Mouse (Mus musculus) fibroblast of lung, adult 2 months (primary cell): ENCODE measurements around the gene Cd3eap.

Source experiments
- DNase-seq: peaks from one replicate; pipeline ENCODE4 v3.0.0-alpha.2; 2011; ENCODE audit warnings: low read depth

Gene Cd3eap

GRCm38 (mm10) chr7:19331910-19332309 is 27.4 kb downstream of the Cd3eap start:
- DNase-seq: no peak

GRCm38 (mm10) chr7:19328425-19328824 is 30.9 kb downstream of the Cd3eap start:
- no peak for DNase-seq

- DNase-seq: no peak
Observed at GRCm38 (mm10) chr7:19327782-19328181, 31.5 kb downstream of the Cd3eap start.

GRCm38 (mm10) chr7:19327128-19327527 is 32.2 kb downstream of the Cd3eap start:
- no peak for DNase-seq

GRCm38 (mm10) chr7:19326359-19326758 is 32.9 kb downstream of the Cd3eap start:
- DNase-seq: no peak

- DNase-seq: no peak
Observed at GRCm38 (mm10) chr7:19325262-19326199, 33.8 kb downstream of the Cd3eap start.

- DNase-seq: no peak
Observed at GRCm38 (mm10) chr7:19324221-19324620, 35.1 kb downstream of the Cd3eap start.

GRCm38 (mm10) chr7:19322489-19322888 is 36.8 kb downstream of the Cd3eap start:
- DNase-seq: no peak

- no peak for DNase-seq
Observed at GRCm38 (mm10) chr7:19321464-19321863, 37.8 kb downstream of the Cd3eap start.

GRCm38 (mm10) chr7:19320637-19321036 is 38.6 kb downstream of the Cd3eap start:
- no peak for DNase-seq

- DNase-seq: peak; percentile 90
Observed at GRCm38 (mm10) chr7:19319906-19320305, 39.4 kb downstream of the Cd3eap start.

- DNase-seq: no peak
Observed at GRCm38 (mm10) chr7:19319458-19319857, 39.8 kb downstream of the Cd3eap start.

GRCm38 (mm10) chr7:19318676-19319075 is 40.6 kb downstream of the Cd3eap start:
- no peak for DNase-seq

GRCm38 (mm10) chr7:19318201-19318600 is 41.1 kb downstream of the Cd3eap start:
- no peak for DNase-seq

GRCm38 (mm10) chr7:19316451-19317161 is 42.7 kb downstream of the Cd3eap start:
- DNase-seq: no peak

- DNase-seq: no peak
Observed at GRCm38 (mm10) chr7:19314033-19314432, 45.2 kb downstream of the Cd3eap start.

GRCm38 (mm10) chr7:19311991-19312390 is 47.3 kb downstream of the Cd3eap start:
- DNase-seq: no peak

- peak; percentile 83 for DNase-seq
Observed at GRCm38 (mm10) chr7:19309884-19310641, 49.2 kb downstream of the Cd3eap start, which contains the start of gene Fosb. Gene Fosb, minus strand, starts transcription at chr7:19310051.

GRCm38 (mm10) chr7:19309278-19309883 is 49.9 kb downstream of the Cd3eap start:
- no peak for DNase-seq

GRCm38 (mm10) chr7:19308454-19309277 is 50.6 kb downstream of the Cd3eap start:
- DNase-seq: peak; percentile 90
